Mouse (Mus musculus) bone marrow, adult 2 months (tissue): ENCODE measurements around the gene Mea1. TPM values are rescaled to one million over a fixed set of nuclear protein-coding genes. Genes with fewer than 3 reads are reported as not detected.
A peak's percentile ranks its signal among the peaks of the same experiment; 100 is the strongest.

Experiments
- H3K27ac ChIP-seq: fragments of 200-500 bp; 2 replicates; pipeline ENCODE4 v1.5.1; 2012; ENCODE audit warnings: low read depth, mild to moderate bottlenecking, control low read depth, inconsistent platforms, low read length; ENCODE audit not compliant: control insufficient read depth, poor library complexity, insufficient read depth
- H3K4me1 ChIP-seq: fragments of 200-500 bp; 2 replicates; pipeline ENCODE4 v1.6.1; 2011; ENCODE audit warnings: low read length; ENCODE audit not compliant: control insufficient read depth, insufficient read depth
- H3K4me3 ChIP-seq: fragments of 200-500 bp; replicated peaks from 2 replicates; pipeline ENCODE3; 2011; ENCODE audit warnings: mild to moderate bottlenecking, low read depth, low read length, control low read depth; ENCODE audit not compliant: control insufficient read depth
- CTCF ChIP-seq: fragments of 200-500 bp; IDR thresholded peaks from 2 replicates; pipeline ENCODE4 v1.5.1; 2011; ENCODE audit warnings: low read length, control low read depth; ENCODE audit not compliant: control insufficient read depth, insufficient read depth
- POLR2A ChIP-seq: fragments of 200-500 bp; IDR thresholded peaks from 2 replicates; pipeline ENCODE4 v1.6.1; 2011; ENCODE audit warnings: low read depth, mild to moderate bottlenecking, control low read depth, low read length, borderline replicate concordance; ENCODE audit not compliant: control insufficient read depth
- WGBS: fragments of 180-500 bp; shearing (Covaris S2); methylation state at CpG from one replicate; pipeline ENCODE4 v1.1.7; 2018; 5-methylcytosine and 5-hydroxymethylcytosine counted together
- polyA plus RNA-seq: library from polyadenylated mRNA; stranded (reverse); fragments of >200 nt; gene quantifications from 2 replicates; pipeline ENCODE4 v1.2.4, GENCODE M21; 2011; ENCODE audit warnings: low replicate concordance; ENCODE audit not compliant: missing spikeins, insufficient read depth, insufficient read length

Mea1 gene
- polyA plus RNA-seq, 1 experiment = 53.0 TPM

- Histone ChIP-seq H3K4me3 (peak within 1 kb of the TSS; percentile 99), H3K27ac (peak within 1 kb of the TSS; percentile 85), H3K4me1 (peaks cover 2% of the 10 kb centered on the region; the same call in 1 of the 2 replicates)
- TF ChIP-seq POLR2A (peak; percentile 87; the same call in 1 of the 2 replicates), CTCF (no peak)
- under 1% methylated on average over 53 of the region's 53 CpGs for WGBS
Observed at GRCm38 (mm10) chr17:46645561-46646321, 32.9 kb upstream of the Mea1 start, which contains the start of the genes Klc4 and Mrpl2. Gene Klc4, minus strand, starts transcription at chr17:46646022. Gene Mrpl2, plus strand, starts transcription at chr17:46646229.

GRCm38 (mm10) chr17:46646322-46646662 is 32.3 kb upstream of the Mea1 start:
- peak overlapping the region; percentile 85 for H3K27ac ChIP-seq
- peak overlapping the region; percentile 99 for H3K4me3 ChIP-seq
- TF ChIP-seq POLR2A (no peak), CTCF (no peak)
- peaks cover 3% of the 10 kb centered on the region; the same call in 1 of the 2 replicates for H3K4me1 ChIP-seq
- under 1% methylated on average over 19 of the region's 19 CpGs for WGBS

DNA sequence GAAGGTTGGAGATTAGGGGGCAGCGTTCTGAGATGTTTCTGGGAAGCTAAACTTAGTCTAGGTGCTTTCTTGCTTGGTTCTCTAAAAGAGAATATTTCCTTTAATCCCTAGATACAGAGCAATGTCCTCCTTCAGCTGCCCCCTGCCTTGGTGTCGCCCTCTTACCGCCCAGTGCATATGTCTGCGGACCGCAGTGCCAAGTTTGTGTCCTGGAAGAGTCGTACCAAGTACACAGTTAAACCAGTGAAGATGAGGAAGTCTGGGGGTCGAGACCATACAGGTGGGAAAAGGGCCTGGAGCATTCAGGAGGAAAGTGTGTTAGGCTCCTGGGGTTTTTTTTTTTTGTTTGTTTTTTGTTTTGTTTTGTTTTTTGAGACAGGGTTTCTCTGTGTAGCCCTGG is 31.3 kb upstream of the Mea1 start:
- WGBS = 83% methylated on average over 7 of the region's 7 CpGs
- no peak overlapping the region for H3K27ac ChIP-seq
- peaks cover 3% of the 10 kb centered on the region; the same call in 1 of the 2 replicates for H3K4me1 ChIP-seq
- no peak for TF ChIP-seq CTCF
- TF ChIP-seq POLR2A = no peak
- H3K4me3 ChIP-seq = no peak overlapping the region

- Histone ChIP-seq H3K4me1 (peaks cover 3% of the 10 kb centered on the region; the same call in 1 of the 2 replicates), H3K27ac (no peak overlapping the region), H3K4me3 (no peak overlapping the region)
- 93% methylated on average over 9 of the region's 9 CpGs for WGBS
- TF ChIP-seq CTCF = no peak
- no peak for TF ChIP-seq POLR2A
Observed at GRCm38 (mm10) chr17:46648436-46648835, 30.2 kb upstream of the Mea1 start.

DNA sequence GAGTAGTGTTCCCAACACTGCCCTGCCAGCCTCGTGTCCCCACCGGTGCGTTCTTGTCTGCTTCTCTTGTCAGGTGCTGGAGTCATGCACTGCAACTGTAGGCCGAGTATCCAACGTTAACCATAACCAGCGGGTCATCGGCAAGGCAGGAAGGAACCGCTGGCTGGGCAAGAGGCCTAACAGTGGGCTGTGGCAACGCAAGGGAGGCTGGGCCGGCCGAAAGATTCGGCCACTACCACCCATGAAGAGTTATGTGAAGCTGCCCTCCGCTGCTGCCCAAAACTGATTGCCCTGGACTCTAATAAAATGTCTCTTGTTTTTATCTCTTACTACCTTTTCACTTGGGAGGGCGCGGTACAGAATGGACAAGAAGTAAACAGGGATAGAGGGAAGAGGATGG is 28.8 kb upstream of the Mea1 start:
- Histone ChIP-seq H3K4me1 (peaks cover 3% of the 10 kb centered on the region; the same call in 1 of the 2 replicates), H3K27ac (peak overlapping the region; percentile 75), H3K4me3 (peak overlapping the region; percentile 73)
- TF ChIP-seq CTCF (no peak), POLR2A (no peak)
- WGBS = 32% methylated on average over 15 of the region's 15 CpGs

GRCm38 (mm10) chr17:46650232-46651031 is 28.2 kb upstream of the Mea1 start, which contains the start of gene Cul7:
Gene Cul7, plus strand, starts transcription at chr17:46650337.
- no peak for TF ChIP-seq CTCF
- peak; percentile 64; the same call in 1 of the 2 replicates for TF ChIP-seq POLR2A
- H3K4me1 ChIP-seq = peaks cover 3% of the 10 kb centered on the region; the same call in 1 of the 2 replicates
- under 1% methylated on average over 58 of the region's 58 CpGs for WGBS
- H3K27ac ChIP-seq = peak within 1 kb of the TSS; percentile 75
- peak within 1 kb of the TSS; percentile 73 for H3K4me3 ChIP-seq

DNA sequence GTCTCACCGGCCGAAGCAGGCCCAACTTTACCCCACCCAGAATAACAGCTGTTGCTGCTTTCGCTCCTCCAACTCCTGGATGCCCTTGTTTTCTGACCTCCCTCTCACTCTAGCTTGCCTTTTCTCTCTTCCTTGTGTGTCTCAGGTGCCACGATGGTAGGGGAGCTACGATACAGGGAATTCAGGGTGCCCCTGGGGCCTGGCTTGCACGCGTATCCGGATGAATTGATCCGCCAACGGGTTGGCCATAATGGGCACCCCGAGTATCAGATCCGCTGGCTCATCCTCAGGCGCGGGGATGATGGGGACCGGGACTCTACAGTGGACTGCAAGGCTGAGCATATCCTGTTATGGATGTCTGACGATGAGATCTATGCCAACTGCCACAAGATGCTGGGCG is 27.3 kb upstream of the Mea1 start:
- WGBS = 72% methylated on average over 17 of the region's 17 CpGs
- H3K27ac ChIP-seq = no peak overlapping the region
- H3K4me1 ChIP-seq = peaks cover 3% of the 10 kb centered on the region; the same call in 1 of the 2 replicates

More for the DNA sequence above, 27.3 kb upstream of the Mea1 start:
- no peak for TF ChIP-seq CTCF
- TF ChIP-seq POLR2A = no peak
- no peak overlapping the region for H3K4me3 ChIP-seq
